Mouse (Mus musculus) adrenal gland, postnatal 14 days (tissue): ENCODE measurements around the gene Cuedc2. TPM values are rescaled to one million over a fixed set of nuclear protein-coding genes. Genes with fewer than 3 reads are reported as not detected.

Experiments used
- DNase-seq: peaks from one replicate; pipeline ENCODE4 v3.0.0; 2021; ENCODE audit warnings: mixed read lengths
- total RNA-seq: library from RNA; stranded (reverse); gene quantifications from 2 replicates; pipeline ENCODE4 v1.2.3, GENCODE M21; 2021

The Cuedc2 gene
- total RNA-seq, 1 experiment from 2014 or later = 71.8 TPM

DNA sequence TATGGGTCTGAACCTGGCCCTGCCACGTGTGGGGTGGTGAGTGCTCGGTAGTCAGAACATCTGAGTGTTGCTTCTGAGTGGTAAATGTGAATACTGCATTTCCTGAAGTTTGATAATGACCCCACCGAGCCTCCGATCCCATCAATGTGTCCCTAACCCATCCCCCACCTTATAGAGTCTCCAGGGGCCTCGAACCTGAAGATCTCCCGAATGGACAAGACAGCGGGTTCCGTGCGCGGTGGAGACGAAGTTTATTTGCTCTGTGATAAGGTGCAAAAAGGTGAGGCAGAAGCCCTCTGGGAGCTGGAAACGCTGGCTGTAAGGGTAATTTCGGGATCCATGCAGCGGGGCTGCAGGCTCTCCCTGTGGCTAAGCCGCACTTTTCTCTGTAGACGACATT lies 30.7 kb downstream of the Cuedc2 start:
- no peak for DNase-seq

DNA sequence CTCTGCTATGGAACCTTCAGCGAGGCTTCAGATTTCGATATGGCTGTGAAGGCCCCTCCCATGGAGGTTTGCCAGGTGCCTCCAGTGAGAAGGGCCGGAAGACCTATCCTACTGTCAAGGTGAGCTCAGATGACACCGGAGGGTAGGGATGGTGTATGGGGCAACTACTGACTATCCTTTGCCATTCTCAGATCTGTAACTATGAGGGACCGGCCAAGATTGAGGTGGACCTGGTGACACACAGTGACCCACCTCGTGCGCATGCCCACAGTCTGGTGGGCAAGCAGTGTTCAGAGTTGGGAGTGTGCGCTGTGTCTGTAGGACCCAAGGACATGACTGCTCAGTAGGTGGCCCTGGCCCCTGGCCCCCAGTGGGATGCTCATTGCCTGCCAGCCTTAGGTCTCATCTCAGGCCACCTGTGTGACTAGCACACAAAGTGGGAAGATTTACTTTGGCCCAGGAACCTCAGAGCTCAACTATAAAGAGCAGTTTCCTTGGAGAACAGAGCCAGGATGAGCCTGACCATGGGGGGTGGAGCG lies 31.7 kb downstream of the Cuedc2 start:
- no peak for DNase-seq

DNA sequence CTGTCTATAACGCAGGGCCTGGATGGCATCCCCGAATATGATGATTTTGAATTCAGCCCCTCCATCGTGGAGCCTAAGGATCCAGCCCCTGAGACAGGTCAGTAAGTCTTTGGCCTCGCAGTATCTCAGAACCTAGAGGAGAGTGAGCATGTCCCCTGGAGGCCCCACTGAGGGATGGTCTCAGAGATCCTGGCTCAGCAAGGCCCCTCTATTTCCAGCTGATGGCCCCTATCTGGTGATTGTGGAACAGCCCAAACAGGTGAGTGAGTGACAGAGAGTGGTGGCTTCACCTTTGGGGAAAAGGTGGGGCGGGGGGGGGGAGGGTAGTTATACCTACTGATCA lies 32.3 kb downstream of the Cuedc2 start:
- no peak for DNase-seq

DNA sequence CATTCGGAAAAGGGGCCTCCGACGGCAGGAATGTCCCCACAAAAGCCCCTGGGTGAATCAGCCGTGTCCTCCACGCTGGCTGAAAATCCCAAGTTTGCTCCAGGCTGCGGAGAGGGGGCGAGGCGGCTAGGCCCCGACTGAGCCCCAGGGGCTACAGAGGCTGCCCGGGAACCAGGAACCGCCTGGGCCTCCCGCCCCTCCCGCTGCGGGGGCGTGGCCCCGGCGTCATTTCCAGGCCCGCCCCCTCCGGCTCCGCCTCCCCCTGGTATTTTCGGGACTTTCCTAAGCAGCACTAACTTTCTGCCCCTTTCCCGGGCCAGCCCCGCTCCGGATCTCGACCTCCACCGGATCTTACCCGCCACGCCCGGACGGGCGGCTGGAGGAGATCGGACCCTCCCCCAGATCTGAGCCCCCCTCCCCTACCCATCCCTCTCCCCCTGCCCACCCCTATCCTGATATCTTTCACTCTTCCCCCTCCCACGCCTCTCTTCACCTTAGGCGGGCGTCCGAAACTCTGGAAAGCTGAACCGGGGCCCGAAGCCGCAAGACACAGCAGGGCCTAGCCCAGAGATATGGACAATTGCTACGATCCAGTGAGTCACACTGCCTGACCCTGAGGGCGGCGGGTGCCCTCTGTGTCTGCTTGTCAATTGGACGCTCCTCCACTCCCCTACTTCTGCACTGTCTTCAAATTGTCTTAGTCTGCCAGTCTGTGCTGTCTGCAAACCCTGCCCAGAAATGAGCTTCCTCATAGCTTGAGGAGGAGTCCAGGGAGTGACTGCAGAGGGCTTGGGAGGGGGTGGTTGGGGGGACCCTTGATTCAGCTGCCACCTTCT lies 32.9 kb downstream of the Cuedc2 start:
- peak; percentile 94 for DNase-seq

DNA sequence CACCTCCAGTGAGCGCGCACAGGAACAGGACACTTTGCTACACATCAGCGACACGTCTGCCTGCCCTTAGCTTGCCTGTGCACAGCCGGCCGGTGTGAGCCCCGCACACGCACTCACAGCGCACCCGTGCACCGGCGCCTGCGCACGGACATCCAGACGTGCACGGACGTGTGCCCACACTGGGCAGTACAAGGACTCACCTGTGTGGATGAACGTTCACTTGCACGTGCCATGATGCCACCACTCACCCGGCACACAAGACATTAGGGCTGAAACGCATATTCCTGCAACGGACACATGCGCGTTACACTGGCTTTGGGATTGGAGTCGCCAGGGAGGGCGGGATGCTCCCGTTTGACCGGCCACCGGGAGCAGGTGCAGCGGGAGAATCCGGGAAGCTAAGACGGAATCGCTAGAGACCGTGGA lies 33.6 kb downstream of the Cuedc2 start:
- peak; percentile 50 for DNase-seq

DNA sequence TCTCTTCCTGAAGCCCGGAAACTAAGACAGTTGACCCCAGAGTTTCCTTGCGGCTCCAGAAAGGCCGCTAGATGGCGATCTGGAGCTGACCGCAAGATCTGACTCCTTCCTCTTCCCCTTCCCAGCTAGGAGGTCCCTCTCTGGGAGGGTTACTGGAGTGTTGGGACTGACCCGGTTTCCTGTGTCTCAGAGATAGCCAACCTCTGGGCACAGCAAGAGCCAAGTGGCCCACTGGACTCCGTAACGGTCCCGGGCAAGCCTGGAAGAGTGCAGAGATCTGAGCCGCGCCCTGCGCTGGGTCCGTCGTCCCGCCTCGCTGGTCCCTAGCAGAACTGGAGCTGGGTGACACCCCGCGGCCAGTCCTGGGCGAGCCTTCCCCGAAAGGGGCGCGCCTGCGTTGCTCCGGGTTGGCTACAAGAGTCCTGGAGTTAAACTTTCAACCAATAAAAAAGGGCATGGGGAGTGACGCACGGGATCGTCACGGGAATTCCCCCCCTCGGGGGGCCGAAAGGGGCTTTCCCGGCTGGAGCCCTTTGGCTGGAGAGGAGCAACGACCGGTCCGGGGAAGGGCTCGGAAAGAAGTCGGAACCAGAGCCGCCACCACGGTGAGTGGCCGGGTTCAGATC lies 34.2 kb downstream of the Cuedc2 start, which contains the start of gene Nfkb2:
Gene Nfkb2, plus strand, starts transcription at position 105 of the 626 bp plus-strand sequence.
- DNase-seq = peak; percentile 97

DNA sequence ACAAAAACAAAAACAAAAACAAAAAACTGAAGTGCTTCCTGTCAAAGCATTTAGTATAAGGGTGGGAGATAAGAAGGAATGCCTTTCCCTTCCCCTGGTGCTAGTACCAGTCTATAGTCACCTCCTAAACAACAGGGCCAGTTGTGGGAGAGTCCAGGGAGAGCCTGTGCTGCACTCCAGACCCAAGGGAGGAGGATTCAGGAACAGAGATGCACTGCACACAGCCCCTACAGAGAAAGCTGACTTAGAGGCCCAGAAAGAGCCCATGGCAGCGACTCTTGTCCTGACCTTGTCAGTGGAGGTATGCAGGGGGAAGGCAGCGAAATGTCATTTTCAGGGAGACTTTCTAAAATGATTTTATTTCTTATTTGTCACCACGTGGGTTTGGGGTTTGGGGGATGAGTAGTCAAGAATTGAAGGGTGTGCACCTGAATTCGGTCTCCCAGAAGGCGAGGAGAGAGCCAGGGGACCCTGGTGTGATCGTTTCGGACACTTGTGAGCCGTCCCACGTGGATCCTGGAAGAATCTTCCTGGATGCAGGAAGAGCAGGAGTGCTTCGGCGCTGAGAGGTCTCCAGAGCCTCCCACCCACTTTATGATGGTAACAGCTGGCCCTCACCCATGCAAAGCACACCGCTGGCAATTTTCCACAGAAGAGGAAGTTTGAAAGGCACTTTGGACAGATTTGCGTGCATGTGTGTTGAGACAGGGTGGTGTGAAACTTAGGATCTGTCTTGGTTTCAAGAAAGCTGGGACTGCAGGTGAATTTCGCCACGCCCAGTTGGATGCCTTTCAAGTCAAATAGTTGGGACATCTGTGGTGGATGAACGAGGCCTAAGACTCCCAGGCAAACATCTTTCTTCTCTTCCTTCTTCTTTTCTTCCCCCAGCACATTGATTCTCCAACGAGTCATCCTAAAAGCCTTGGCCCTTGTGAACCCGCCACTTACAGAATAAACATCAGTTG lies 35.0 kb downstream of the Cuedc2 start:
- no peak for DNase-seq

DNA sequence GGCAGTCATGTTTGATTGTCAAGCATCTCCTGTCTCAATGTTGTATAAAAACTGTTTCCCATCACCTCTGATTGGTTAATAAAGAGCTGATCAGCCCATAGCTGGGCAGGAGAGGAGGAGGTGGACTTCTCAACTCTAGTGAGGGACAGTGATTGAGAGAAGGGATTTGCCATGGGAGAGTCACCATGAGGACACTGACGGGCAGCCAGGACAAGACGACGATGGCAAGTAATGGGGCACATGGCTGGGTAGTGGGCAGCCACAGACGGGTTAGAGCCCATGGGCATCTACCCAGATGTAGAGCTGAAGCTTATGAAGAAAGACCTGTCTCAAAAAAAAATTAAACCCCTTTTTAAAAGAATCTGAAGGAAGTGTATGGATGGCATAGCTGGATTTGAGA lies 36.0 kb downstream of the Cuedc2 start:
- no peak for DNase-seq

DNA sequence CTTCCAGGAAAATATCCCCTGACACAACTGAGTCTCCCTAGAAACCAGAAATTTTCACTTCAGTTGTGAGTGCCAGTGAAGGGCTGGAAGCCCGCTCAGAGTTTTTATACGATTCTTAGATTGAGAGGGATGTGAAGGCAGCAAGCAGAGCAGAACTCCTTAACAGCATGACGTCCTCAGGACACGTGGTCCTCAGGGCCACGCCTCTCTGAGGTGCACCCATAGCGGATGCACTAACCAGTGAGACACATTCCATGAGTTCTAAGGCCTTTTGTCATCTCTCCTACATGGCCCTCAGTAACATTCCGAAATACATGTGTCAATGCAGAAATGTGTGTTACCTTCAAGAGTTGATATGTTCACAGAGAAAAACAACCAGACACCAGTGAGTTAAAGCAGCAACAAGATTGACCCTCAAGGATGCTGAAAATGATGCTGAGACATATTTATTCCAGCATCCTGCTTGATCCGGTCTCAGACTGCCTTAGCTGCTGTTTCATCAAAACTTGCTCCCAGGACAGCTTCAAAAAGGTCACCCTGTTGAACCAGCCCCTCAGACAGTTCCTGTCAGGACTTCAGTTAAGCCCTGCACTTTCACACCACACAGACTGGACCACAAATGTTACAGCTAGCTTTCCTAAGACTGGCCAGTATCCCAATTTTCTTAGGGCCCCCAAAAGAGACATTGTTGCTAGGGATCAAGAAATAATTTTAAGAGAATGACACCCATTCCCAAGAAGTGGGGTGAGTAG lies 38.0 kb downstream of the Cuedc2 start:
- no peak for DNase-seq

DNA sequence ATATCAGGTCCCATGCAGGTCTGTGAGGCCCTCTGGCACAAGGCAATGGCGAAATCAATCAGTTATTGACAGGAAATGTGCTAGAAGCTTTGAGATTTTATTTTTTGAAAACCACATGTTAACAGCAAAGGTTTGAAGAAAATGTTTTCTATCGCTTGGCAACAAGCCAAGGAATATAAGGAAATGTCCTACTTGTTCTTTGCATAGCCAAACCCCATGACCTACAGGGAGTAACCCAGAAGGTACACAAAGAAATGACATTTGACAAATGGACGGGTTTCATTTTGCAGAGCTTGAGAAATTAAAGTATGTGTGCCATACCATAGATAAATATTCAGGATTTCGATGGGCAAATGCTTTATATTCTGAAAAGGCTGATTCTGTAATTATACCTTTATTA lies 41.6 kb downstream of the Cuedc2 start:
- DNase-seq = no peak

DNA sequence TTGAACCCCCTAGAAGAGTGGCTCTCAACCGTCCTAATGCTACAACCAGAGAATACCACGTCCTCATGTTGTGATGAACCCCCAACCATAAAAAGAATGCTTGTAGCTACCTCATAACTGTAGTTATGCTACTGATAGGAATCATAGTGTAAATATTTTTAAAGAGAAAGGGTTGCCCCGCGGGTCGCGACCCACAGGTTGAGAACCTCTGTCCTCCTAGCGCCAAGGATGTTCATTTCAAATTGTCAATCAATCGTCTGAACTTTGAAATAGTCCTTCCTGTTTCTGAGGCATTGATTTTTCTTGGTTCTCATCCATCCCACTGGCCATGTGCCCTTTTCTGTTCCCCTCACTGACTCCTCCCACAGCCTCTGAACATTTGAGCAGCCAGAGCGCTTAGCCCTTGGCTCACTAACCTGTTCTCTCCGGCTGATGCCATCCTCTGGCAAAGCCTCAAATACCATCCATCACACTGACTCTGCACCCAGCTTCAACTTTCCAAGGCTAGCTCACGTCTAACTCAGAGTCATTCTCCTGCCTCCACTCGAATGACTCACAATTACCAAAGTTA lies 47.9 kb downstream of the Cuedc2 start:
- DNase-seq = peak; percentile 58

DNA sequence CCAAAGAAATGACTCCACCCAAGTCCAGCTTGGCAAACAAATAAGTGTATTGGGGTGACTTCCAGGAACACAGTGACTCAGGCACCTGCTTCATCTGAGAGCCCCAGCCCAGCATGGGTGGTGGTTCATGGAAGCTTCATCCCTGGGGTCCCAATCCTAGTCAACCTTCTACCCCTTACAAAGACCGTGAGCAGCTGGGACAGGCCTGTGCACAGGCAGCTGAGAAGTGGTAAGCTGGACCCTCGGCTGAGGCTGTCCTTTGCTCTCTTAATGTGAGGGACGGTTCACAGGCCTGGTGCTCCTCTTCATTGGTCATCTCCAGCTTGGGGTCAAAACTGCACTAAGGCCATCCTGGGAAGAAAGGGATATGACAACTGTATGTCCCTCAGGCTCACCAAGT lies 50.9 kb downstream of the Cuedc2 start:
- DNase-seq = no peak

DNA sequence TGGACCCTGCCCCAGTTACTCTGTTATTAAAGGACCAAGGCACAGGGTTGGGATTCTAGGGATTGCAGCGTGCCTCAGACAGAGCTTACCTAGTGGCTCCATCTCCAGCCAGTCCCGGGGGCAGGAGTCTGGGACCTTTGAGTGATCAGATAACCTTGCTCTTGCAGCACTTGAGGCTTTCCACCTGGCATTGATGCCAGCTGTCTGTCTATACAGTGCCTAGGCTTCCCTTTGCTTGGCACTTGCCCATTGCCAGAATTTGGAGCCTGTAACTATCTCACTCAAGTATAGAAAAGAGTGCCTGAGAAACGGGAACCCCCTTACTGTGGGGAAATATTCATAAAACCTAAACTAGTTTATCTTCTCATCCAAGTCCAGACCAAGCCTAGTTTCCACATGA lies 51.6 kb downstream of the Cuedc2 start:
- DNase-seq = no peak

DNA sequence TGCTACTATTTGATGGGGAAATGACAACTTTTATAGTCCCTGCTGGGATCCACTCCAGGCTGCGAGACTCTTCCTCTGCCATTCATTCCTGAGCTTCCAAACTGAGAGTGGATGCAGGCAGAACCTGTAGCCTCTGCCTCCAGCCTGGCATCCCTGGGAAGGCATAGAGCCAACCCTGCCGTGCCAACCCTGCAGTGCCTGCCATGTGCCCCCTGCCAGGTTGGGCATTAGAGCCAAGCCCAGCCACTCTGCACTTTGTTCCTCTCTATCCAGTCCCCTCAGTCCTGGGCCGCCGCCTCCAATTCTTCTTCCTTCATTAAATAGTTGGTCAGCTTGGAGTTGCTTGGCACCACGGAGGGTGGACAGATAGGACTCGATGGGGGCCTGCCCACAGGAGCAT lies 52.5 kb downstream of the Cuedc2 start:
- DNase-seq = no peak

DNA sequence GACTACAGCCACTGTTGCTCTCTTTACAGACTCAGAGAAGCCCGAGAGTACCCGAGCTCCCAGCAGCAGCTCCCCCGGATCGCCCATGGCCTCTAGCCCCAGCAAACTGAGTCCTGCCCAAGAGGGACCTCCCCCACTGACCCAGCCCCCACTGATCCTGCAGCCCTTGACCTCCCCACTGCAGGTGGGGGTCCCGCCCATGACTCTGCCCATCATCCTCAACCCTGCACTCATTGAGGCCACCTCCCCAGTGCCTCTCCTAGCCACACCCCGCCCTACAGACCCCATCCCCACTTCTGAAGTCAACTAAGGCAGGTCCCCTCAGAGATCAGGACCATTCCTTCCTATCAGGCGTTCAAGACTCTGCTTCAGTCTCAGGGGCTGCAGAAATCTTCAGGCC lies 52.9 kb downstream of the Cuedc2 start:
- no peak for DNase-seq

DNA sequence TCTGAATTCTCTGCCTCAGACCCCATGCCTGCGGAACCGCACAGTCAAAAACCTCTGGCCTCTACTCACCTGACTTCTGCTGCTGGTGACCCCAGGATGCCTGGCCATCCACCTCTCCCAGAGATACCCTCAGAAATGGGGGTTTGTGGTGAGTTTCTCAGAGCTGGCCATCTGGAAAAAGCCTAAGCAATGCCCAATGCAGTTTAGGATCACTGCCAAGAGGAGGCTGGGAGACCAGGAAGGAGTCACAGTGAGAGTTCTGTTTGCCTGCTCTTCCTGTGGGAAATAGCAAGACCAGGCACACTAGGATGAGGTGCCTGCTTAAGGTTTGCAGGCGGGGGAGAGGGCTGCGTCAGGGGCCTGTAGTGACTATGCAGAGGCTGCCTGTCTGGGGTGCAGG lies 53.8 kb downstream of the Cuedc2 start:
- no peak for DNase-seq

DNA sequence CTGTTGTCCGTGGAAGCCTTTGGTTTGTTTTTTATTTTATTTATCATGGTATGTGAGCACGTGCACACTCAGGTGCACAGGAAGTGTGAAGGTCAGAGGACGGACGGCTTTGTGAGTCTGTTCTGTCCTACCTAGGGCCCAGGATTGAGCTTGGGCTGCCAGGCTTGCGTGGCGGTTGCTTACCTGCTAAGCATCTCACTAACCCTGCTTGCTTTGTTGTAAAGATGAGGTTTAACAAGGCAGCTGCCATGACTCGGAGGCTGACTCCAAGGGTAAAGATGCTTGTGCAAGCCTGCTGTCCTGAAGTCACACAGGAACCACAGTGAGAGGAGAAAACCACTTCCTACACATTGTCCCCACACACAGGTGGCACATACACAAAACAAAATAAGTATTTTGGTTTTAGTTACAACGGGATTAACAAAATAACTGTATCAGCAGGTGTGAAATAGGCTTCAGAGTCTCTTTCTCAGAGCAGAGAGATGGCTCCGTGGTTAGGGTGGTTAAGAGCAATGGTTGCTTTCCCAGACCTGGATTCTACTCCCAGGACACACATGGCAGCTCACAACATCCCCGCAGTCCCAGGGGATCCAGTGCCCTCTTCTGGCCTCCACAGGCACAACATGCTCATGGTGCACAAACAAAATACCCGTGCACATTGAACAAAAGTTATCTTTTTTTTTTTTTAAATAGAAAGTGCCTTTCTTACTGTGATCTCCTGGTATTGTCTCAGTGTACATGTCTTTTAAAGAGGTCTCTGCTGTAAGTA lies 56.2 kb downstream of the Cuedc2 start:
- DNase-seq = no peak
